Mouse (Mus musculus): ENCODE data around the gene Crk. TPM values are rescaled to one million over a fixed set of nuclear protein-coding genes. Genes with fewer than 3 reads are reported as not detected.
"Not testable (repeated sequence)": the region's sequence is repeated elsewhere in the genome, so short reads cannot be mapped to it uniquely, and the experiment has no call there.

The Crk gene
- total RNA-seq, 2 experiments from 2014 or later = 41.5 to 83.8 TPM

DNA sequence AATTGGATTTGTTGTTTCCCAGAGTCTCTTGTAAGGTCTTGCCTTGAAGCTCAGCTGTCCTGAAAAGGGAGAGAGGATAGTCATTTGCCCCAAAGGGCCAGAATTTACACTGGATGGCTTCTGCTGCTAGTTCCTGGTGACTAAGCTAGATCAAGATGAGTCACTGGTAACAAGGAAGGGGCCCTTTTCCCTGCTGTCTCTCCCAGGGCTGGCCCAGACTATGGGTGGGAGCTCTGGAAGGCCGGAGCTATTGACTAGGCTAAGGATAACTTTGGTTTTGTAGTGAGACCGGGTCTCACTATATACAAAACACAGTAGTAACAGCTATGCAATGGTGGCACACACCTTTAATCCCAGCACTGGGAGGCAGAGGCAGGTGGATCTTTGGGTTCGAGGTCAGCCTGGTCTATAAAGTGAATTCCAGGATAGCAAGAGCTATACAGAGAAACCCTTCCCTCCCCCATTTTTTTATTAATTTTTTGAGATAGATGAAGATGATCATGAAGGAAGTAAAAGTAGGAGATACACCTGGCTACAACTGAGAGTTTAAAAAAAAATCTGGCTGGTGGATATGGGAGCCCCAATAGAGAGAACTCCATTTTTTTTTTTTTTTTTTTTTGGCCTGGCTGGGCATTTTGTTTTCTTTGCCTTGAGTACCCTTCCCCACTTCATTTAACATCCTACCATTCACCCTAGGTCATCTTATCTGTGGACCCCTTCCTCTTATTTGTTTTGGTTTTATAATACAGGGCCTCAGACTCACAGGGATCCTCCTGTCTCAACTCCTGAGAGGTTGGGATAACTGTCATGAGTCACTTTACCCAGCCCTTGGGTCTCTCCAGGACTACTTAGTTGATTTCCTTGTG lies 945 bp upstream of the Crk start:
- ATAC-seq (replicated peaks; ENCODE audit: low FRiP score, poor library complexity, severe bottlenecking) = no peak

DNA sequence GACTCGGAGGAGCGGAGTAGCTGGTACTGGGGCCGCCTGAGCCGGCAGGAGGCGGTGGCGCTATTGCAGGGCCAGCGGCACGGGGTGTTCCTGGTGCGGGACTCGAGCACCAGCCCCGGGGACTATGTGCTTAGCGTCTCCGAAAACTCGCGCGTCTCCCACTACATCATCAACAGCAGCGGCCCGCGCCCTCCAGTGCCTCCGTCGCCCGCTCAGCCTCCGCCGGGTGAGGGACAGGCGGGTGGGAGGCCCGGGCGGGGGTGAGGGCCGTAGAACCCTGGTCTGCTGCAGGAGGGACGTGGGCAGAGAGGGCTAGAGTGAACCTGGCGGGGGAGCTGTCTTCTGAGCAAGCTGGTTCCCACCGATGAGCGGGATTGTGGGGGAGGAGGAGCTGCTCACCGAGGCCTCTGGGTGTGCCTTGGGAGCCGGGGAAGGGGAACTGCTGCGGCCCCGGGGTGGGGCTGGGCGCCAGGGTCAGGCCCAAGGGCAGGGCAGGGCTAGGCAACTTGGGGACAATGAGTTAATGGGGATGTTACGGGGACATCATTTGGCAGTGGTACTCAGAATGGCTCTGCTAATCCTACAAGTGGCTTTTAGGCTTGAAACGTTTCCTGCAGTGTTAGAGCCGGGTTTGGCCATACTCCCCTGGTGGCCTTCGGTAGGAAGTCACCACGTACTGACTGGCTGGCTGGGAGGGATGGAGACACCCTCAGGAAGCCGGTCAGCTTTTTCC lies 546 bp downstream of the Crk start:
- peak; percentile 61 for ATAC-seq (replicated peaks; ENCODE audit: low FRiP score, poor library complexity, severe bottlenecking)

DNA sequence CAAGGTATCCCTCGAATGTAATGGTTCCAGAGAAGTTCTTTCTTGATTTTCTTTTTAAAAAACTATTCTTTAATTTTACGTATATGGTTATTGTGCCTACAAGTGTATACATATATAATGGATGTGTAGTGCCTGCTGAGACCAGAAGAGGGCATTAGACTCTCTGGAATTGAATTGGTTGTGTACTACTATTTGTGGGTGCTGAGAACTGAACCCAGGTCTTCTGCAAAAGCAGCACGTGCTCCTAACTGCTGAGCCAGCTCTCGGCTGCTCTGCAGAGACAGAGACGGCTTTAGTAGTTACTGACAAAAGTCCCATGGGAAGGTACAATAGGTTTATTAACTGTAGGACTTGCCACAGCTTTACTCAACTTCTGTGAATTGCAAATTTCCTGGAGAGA lies 5.4 kb downstream of the Crk start:
- ATAC-seq (replicated peaks; ENCODE audit: low FRiP score, poor library complexity, severe bottlenecking) = no peak

DNA sequence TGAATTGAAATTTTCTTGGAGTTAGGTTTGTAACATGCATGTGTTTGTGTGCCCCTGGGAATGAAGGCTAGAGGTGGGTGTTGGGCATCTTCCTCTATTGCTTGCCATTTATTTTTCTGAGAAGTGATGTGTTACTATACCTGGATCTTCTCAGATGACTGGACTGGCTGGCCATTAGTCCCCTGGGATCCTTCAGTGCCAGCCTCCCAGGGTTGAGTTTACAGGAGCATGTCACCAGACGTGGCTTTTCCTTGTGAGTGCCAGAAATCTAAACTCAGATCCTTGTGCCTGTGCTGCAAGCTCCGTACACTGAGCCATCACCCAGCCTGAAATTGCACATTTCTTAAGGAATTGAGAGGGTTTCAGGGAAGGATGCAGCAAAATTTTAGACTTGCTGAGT lies 5.9 kb downstream of the Crk start:
- ATAC-seq (replicated peaks; ENCODE audit: low FRiP score, poor library complexity, severe bottlenecking) = no peak

DNA sequence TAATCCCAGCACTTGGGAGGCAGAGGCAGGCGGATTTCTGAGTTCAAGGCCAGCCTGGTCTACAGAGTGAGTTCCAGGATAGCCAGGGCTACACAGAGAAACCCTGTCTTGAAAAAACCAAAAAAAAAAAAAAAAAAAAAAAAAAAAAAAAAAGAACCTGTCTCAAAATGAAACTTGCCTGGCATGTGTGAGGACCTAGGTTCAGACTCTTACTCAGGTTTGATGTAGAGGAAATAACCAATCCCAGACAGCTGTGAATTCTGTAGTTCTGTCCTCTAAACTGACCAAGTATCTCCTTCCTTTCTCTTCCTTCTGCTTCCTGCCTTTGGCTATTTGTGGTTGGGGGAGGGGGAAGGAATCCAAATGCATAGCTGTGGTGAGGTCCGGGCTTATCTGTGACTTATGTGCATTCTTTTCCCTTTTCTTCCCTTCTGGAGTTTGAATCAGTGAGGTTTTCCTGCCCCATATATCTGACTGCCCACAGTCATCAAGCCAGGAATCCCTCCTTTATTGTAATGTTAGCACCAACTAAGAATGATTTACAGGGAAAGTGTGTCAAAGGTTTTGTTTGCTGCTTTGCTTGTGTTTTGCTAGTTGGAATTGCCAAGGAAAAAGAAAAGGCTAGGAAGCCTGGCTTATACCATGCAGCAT lies 8.4 kb downstream of the Crk start:
- no peak for ATAC-seq (replicated peaks; ENCODE audit: low FRiP score, poor library complexity, severe bottlenecking)

DNA sequence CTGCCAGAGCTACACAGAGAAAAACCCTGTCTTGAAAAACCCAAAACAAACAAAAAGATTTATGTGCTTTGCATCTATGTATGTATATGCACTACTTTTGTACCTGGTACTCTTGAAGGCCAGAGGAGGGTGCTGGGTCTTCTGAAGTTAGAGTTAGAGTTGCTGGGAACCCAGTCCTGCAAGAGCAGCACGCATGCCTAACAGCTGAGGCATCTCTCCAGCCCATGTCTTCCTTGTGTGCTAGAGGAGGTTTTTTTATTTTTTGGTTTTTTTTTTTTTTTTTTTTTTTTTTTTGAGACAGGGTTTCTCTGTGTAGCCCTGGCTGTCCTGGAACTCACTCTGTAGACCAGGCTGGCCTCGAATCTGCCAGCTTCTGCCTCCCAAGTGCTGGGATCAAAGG lies 9.1 kb downstream of the Crk start:
- ATAC-seq (replicated peaks; ENCODE audit: low FRiP score, poor library complexity, severe bottlenecking) = no peak

DNA sequence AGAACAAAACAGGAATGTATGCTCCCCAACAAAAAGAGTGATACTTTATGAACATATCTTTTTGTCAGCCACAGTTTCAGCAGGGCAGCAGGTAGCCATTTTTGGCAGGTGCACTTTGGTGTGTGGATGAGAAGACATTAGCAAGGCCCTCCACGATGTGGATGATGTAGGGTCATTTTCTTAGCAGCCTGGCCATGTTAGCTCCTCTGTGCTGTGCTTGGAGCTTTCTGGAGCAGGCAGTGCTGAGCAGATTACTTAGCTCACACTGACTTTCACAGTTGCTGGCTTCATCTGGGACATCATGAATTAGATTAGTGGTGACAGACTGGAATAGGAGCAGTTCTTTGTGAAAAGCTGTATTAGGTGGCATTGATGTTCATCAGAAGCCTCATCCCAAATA lies 10.9 kb downstream of the Crk start:
- ATAC-seq (replicated peaks; ENCODE audit: low FRiP score, poor library complexity, severe bottlenecking) = no peak

DNA sequence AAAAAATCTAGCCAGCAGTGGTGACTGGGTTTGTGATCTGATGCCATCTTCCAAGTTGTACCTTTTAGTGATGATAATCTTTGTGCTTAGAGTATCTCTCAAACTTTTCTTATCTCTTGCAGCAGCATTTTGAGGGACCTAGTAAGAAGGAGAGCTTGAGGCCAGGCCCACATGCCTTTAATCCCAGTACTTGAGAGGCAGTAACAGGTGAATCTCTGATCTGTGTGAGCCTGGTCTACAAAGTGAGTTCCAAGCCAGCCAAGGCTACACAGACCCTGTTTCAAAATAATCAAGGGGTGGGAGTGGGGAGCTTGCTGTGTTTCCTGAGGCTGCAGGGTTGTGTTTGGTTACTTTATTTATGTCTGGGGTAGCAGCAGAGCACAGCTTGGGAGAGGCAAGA lies 12.0 kb downstream of the Crk start:
- ATAC-seq (replicated peaks; ENCODE audit: low FRiP score, poor library complexity, severe bottlenecking) = no peak

DNA sequence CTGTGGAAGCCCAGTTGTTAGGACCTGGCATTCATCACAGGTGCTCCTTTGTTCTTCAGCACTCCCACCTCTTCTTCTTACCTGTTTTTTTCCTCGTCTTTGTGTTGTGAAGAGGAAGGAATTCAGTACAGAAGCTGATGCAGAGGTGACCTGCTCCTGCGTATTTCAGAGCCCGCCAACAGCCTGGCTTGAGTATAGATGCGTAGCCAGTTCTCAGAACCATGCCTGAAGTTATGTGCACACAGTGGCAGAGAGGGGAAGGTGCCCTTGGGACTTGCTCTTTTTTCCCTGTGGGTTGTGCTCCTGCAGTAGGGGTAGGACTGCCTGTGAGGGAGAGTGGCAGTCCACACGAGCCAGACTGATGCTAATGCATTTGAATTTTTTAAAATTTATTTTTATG lies 14.5 kb downstream of the Crk start:
- no peak for ATAC-seq (replicated peaks; ENCODE audit: low FRiP score, poor library complexity, severe bottlenecking)

DNA sequence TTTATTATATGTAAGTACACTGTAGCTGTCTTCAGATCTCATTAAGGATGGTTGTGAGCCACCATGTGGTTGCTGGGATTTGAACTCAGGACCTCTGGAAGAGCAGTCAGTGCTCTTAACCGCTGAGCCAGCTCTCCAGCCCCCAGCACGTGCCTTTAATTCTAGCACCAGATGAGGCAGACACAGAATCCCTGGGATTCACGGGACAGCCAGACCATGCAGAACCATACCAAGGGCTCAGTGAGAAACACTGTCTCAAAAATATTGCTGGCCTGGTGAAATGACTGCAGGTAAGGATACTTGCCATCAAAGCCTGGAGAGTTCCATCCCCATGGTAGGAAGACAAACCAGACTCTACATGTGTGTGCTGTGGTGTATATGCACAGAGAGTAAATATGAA lies 18.4 kb downstream of the Crk start:
- not testable (repeated sequence) for ATAC-seq (replicated peaks; ENCODE audit: low FRiP score, poor library complexity, severe bottlenecking)

DNA sequence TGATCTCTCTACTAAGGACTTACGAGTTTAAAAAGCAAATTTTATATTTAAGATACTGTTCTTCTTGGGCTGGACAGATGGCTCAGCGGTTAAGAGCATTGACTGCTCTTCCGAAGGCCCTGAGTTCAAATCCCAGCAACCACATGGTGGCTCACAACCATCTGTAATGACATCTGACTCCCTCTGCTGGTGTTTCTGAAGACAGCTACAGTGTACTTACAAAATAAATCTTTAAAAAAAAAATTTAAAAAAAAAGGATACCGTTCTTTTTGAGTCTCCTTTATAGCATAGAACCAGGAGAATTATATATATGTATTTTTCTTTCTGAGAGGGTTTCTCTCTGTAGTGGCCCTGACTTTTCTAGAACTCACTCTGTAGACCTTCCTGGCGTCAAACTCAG lies 21.5 kb downstream of the Crk start:
- no peak for ATAC-seq (replicated peaks; ENCODE audit: low FRiP score, poor library complexity, severe bottlenecking)

DNA sequence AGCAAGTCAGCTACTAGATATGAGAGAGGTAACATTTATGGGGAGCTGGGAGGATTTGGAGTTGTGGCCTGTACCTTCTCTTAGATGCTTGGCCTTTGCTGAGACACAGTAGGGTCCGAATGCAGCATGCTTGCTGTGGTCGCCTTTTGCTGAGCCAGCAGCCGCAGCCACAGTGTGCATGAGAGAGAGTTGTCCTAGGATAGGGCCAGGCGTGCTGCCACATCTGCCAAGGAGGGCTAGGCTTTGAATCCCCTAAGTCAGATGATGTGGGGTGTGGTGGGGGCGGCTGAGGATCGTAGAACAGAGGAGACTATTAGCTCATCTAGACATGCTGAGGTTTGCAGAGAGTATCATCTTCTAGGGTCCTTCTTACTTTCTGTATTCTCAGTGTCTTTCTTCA lies 23.7 kb downstream of the Crk start:
- no peak for ATAC-seq (replicated peaks; ENCODE audit: low FRiP score, poor library complexity, severe bottlenecking)

DNA sequence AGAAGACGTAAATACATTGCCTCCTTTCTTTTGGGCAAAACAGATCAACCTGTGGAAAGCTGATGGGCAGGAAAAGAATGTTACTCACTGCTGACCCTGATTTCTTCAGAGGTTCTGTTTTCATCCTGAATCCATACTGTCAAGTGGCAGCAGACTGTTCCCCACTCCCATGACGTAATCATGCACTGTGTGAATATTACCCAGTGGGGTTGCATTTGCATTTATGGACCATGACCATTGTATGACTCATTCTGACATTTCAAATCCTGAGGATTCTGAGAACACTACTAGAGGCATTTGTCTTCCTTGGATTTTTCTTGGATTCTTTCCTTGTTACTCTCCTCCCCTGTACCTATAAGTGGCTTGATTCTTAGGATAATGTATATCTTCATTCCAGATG lies 24.7 kb downstream of the Crk start:
- ATAC-seq (replicated peaks; ENCODE audit: low FRiP score, poor library complexity, severe bottlenecking) = no peak

DNA sequence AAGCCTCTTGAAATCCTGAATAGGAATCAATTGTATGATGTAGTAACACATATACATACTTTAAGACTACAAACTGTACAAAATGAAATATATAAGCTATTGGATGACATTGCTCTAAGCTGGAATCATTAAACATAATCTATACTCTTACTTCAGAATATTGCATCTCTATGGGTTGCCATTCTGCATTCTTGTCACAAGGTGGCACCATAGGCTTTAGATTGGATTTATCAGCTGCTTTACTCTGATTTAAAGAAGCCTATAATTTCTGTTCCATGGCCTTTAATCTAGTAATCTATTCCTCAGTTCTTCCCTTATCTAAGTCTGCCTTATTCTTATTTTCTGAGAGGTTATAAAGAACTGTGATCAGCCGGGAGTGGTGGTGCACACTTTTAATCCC lies 34.9 kb downstream of the Crk start:
- peak; percentile 75 for ATAC-seq (replicated peaks; ENCODE audit: low FRiP score, poor library complexity, severe bottlenecking)

DNA sequence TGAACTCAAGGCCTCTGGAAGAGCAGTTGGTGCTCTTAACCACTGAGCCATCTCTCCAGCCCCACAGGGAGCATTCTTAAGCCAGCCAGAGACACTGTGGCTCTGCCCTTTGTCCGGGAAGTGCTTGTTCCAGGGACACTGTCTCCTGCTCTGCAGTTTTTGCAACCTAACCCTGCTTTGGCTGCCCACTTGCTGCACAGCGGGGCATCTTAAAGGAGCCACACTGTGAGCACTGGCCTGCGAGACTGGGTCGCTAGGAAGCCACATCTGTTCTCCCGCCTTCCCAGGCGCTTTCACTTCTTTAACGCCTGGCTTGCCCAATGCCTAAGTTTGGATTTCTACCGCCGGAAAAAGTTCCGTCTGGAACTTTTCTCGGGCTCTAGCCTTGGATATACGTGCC lies 36.5 kb downstream of the Crk start:
- ATAC-seq (replicated peaks; ENCODE audit: low FRiP score, poor library complexity, severe bottlenecking) = no peak

DNA sequence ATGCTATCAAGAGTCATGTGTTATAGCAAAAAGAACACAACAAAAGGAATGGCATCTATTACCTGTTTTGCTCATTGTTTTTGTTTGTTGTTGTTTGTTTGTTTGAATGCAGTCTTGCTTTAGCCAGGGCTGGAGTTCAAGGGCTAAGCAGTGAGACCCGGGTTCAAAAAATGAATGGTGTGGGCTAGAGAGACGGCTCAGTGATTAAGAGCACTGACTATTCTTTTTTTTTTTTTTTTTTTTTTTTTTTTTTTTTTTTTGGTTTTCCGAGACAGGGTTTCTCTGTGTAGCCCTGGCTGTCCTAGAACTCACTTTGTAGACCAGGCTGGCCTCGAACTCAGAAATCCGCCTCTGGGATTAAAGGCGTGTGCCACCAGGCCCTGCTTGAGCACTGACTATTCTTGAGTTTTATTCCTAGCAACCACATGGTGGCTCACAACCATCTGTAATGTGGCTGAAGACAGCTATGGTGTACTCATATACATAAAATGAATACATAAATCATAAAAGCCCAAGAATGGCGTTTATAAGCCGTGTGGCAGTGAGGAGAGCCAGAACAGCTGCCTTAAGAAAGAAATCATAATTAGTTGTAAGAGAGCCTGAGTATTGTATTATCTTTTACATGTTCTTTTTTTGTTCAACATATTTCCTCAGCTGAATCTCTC lies 37.7 kb downstream of the Crk start:
- no peak for ATAC-seq (replicated peaks; ENCODE audit: low FRiP score, poor library complexity, severe bottlenecking)

DNA sequence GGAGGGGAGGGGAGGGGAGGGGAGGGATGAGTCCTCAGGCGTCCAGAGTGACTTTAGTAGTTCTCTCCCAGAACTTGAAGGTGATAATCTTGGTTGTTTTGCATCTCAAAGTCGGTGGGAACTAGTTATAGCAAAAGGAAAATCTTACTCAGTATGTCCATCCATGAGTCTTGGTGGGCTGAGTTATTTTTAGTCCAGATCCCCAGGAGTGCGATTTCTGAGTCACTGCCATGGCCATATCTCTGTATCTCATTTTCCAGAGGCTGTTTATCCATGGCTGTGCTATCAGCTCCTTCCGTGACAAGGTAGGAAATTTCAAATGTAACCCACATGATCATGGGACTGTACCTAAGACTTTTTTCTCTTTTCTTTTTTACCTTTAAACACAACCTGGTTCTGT lies 43.3 kb downstream of the Crk start:
- ATAC-seq (replicated peaks; ENCODE audit: low FRiP score, poor library complexity, severe bottlenecking) = no peak

DNA sequence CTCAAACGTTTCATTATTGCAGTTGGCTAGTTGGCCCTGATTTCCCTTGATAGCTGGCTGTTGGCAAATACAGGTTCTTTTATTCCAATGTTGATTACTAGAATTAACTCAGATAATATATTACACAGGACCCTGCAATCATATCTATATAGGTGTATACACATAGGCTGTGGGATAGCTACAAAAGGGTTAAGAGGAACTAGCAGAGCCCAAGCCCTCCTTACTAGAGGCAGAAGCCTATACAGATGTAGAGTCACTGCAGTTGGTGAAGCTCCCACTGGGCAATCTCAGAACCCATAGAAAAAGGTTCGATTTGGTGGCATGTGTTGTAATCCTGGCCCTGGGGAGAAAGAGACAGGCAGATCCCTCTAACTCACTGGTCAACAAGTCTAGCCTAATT lies 48.1 kb downstream of the Crk start:
- no peak for ATAC-seq (replicated peaks; ENCODE audit: low FRiP score, poor library complexity, severe bottlenecking)

DNA sequence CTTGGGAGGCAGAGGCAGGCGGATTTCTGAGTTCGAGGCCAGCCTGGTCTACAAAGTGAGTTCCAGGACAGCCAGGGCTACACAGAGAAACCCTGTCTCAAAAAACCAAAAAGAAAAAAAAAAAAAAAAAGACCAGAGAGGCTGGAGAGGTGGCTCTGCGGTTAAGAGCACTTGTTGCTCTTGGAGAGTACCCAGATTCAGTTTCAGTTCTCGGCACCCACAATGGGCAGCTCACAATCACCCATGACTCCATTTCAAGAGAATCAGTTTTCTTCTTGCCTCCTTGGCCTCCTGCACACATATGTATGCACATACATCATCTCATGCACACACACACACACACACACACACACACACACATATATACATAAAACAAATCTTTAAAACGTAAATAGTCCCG lies 48.6 kb downstream of the Crk start:
- not testable (repeated sequence) for ATAC-seq (replicated peaks; ENCODE audit: low FRiP score, poor library complexity, severe bottlenecking)

DNA sequence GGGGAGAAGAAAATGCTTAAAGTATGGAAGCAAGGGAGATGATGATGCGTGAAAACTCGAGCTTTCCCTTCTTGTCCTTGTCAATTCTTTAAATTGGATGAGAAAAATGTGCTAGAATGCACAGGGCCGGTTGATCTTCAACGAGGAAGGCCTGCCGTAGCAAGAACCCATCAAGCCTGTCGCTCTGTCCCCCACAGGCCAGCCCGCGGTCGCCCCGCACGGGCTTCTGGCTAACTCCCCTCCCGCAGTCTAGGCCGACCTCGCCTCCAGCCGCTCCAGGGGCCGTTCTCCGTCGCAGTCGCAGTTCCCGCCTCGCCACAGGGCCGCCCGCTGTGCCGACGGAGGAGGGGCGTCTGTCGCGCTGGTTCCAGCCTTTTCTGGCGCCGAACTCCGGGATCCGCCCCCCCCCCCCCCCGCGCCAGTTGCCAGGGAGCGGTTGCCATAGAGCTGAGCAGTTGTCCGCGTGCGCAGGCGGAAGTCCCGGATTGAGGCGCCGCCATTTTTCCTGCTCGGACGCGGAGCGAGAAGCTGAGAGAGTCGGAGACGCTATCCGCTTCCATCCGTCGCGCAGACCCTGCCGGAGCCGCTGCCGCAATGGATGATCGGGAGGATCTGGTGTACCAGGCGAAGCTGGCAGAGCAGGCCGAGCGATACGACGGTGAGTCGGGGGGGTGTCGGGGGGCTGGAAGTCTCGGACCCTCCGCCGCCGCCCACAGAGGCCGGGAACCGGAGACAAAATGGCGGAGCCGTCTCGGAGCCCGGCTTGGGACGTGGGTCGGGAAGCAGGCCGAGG lies 53.6 kb downstream of the Crk start, which contains the start of gene Ywhae:
Gene Ywhae, plus strand, starts transcription at position 436 of the 793 bp plus-strand sequence.
- ATAC-seq (replicated peaks; ENCODE audit: low FRiP score, poor library complexity, severe bottlenecking) = peak; percentile 90
